Mouse (Mus musculus): ENCODE measurements around the gene Aco2. TPM values are rescaled to one million over a fixed set of nuclear protein-coding genes. Genes with fewer than 3 reads are reported as not detected.

Gene Aco2
- 114 TPM for polyA plus RNA-seq (2017; shearing (Covaris generic))

GRCm38 (mm10) chr15:81872262-81873136, at the start of gene Aco2:
TSS of gene Aco2 (plus strand) at chr15:81872309.

GRCm38 (mm10) chr15:81858517-81859329, 13.4 kb upstream of the Aco2 start, which contains the start of gene Tob2:
TSS of gene Tob2 (minus strand) at chr15:81858796.

GRCm38 (mm10) chr15:81871604-81872261, 376 bp upstream of the Aco2 start, which contains the start of gene Phf5a:
TSS of gene Phf5a (minus strand) at chr15:81871911.

GRCm38 (mm10) chr15:81925760-81926445, 53.8 kb downstream of the Aco2 start, which contains the start of gene Polr3h:
TSS of gene Polr3h (minus strand) at chr15:81926240.

GRCm38 (mm10) chr15:81936679-81937078, 64.6 kb downstream of the Aco2 start, which contains the start of gene Csdc2:
TSS of gene Csdc2 (plus strand) at chr15:81936759.

GRCm38 (mm10) chr15:81960171-81961077, 88.3 kb downstream of the Aco2 start, which contains the start of gene Pmm1:
TSS of gene Pmm1 (minus strand) at chr15:81960930.

Other genes starting within 250 kb of the Aco2 start
- 25.9 TPM for gene L3mbtl2, start 208.4 kb upstream of the Aco2 start, polyA plus RNA-seq (2017; shearing (Covaris generic))
- gene Chadl, start 175.0 kb upstream of the Aco2 start, polyA plus RNA-seq (2017; shearing (Covaris generic)) = 0.32 TPM
- 3.7 TPM for gene Zc3h7b, start 127.3 kb upstream of the Aco2 start, polyA plus RNA-seq (2017; shearing (Covaris generic))
- 68.9 TPM for gene Rangap1, start 126.8 kb upstream of the Aco2 start, polyA plus RNA-seq (2017; shearing (Covaris generic))
- 31.5 TPM for gene Tef, start 69.9 kb upstream of the Aco2 start, polyA plus RNA-seq (2017; shearing (Covaris generic))
- gene Tob2, start 13.5 kb upstream of the Aco2 start, polyA plus RNA-seq (2017; shearing (Covaris generic)) = 345 TPM
- 63.5 TPM for gene Phf5a, start 398 bp upstream of the Aco2 start, polyA plus RNA-seq (2017; shearing (Covaris generic))
- gene Polr3h, start 53.9 kb downstream of the Aco2 start, polyA plus RNA-seq (2017; shearing (Covaris generic)) = 33.6 TPM
- gene Csdc2, start 64.5 kb downstream of the Aco2 start, polyA plus RNA-seq (2017; shearing (Covaris generic)) = 0.16 TPM
- 13.0 TPM for gene Pmm1, start 88.6 kb downstream of the Aco2 start, polyA plus RNA-seq (2017; shearing (Covaris generic))
- not detected for gene 1700029P11Rik, start 108.2 kb downstream of the Aco2 start, polyA plus RNA-seq (2017; shearing (Covaris generic))
- 34.0 TPM for gene Xrcc6, start 115.5 kb downstream of the Aco2 start, polyA plus RNA-seq (2017; shearing (Covaris generic))
- 27.2 TPM for gene Desi1, start 161.6 kb downstream of the Aco2 start, polyA plus RNA-seq (2017; shearing (Covaris generic))
- gene Snu13, start 175.3 kb downstream of the Aco2 start, polyA plus RNA-seq (2017; shearing (Covaris generic)) = 193 TPM
- gene 4930407I10Rik, start 186.8 kb downstream of the Aco2 start, polyA plus RNA-seq (2017; shearing (Covaris generic)) = not detected
- gene Mei1, start 197.7 kb downstream of the Aco2 start, polyA plus RNA-seq (2017; shearing (Covaris generic)) = 0.13 TPM